Mouse (Mus musculus) liver, embryonic 12.5 days (tissue): ENCODE data around the gene Sh3rf1. TPM values are rescaled to one million over a fixed set of nuclear protein-coding genes. Genes with fewer than 3 reads are reported as not detected.

Experiments used
- ATAC-seq: fragments of 200-750 bp; cut with Nextera tagmentation; 2 replicates; pipeline ENCODE4 v1.8.0; 2017; ENCODE audit warnings: moderate number of reproducible peaks, mild to moderate bottlenecking, moderate library complexity
- H3K27ac ChIP-seq: fragments of 300-500 bp; sonication (generic); 2 replicates; pipeline ENCODE4 v1.5.1; 2016; ENCODE audit warnings: mild to moderate bottlenecking
- H3K27me3 ChIP-seq: fragments of 300-500 bp; sonication (generic); replicated peaks from 2 replicates; pipeline ENCODE4 v1.6.1; 2016; ENCODE audit warnings: mild to moderate bottlenecking, moderate library complexity
- H3K36me3 ChIP-seq: fragments of 300-500 bp; sonication (generic); 2 replicates; pipeline ENCODE4 v1.6.1; 2016; ENCODE audit warnings: mild to moderate bottlenecking, moderate library complexity
- H3K4me1 ChIP-seq: fragments of 300-500 bp; sonication (generic); 2 replicates; pipeline ENCODE4 v1.6.1; 2016
- H3K4me2 ChIP-seq: fragments of 300-500 bp; sonication (generic); 2 replicates; pipeline ENCODE4 v1.6.1; 2016; ENCODE audit warnings: mild to moderate bottlenecking, moderate library complexity
- H3K4me3 ChIP-seq: fragments of 300-500 bp; sonication (generic); 2 replicates; pipeline ENCODE4 v1.5.1; 2016; ENCODE audit warnings: mild to moderate bottlenecking, moderate library complexity
- H3K9ac ChIP-seq: fragments of 300-500 bp; sonication (generic); 2 replicates; pipeline ENCODE4 v1.6.1; 2016; ENCODE audit warnings: mild to moderate bottlenecking, moderate library complexity
- H3K9me3 ChIP-seq: fragments of 300-500 bp; sonication (generic); replicated peaks from 2 replicates; pipeline ENCODE4 v1.6.1; 2016; ENCODE audit warnings: mild to moderate bottlenecking, moderate library complexity
- WGBS: fragments of 180-500 bp; shearing (Covaris S2); methylation state at CpG from one replicate; pipeline ENCODE4 v1.1.7; 2016; ENCODE audit not compliant: insufficient replicate concordance; 5-methylcytosine and 5-hydroxymethylcytosine counted together
- polyA plus RNA-seq: library from polyadenylated mRNA; unstranded; fragments of >200 nt; fragmentation: Nextera tagmentation; extraction: Ambion mirVana; gene quantifications from 2 replicates; pipeline ENCODE4 v1.2.1, GENCODE M21; 2016

The Sh3rf1 gene
- polyA plus RNA-seq, 1 experiment from 2014 or later, result 2.8 TPM

DNA sequence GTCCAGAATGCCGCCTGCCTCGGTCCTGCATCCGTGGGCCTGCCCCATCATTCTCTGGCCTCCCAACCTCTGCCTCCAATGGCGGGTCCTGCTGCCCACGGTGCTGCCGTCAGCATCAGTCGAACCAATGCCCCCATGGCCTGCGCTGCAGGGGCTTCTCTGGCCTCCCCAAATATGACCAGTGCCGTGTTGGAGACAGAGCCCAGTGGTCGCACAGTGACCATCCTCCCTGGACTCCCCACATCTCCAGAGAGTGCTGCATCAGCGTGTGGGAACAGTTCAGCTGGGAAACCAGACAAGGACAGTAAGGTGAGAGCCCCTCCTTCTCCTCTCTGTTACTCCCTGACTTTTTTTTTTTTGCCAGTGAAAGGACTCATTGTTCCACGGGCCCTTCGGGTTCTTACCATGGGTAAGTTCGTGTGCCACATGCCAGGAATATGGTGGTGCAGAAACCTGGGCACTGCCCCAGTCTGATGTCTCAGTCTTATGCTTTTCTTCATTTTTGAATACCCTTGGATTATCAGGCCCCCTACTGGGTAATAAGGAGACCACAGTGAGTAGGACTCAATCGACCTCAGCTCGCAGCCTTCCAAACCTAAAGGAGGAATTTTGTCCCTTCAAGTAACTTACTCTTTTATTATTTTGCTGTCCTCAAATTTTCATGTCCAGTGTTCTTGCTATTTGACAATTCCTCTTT is 150.5 kb downstream of the Sh3rf1 start:
- peaks cover 7% of the 10 kb centered on the region; the same call in 1 of the 2 replicates for H3K36me3 ChIP-seq
- H3K4me3 ChIP-seq, result no peak overlapping the region
- no peaks in the 10 kb centered on the region for H3K9me3 ChIP-seq
- 78% methylated on average over 16 of the region's 16 CpGs for WGBS
- H3K9ac ChIP-seq, result no peak overlapping the region
- H3K27ac ChIP-seq, result no peak overlapping the region
- H3K27me3 ChIP-seq, result no peaks in the 10 kb centered on the region
- H3K4me1 ChIP-seq, result peaks cover 8% of the 10 kb centered on the region; the same call in 1 of the 2 replicates
- no peak overlapping the region for H3K4me2 ChIP-seq
- ATAC-seq, result no peak

DNA sequence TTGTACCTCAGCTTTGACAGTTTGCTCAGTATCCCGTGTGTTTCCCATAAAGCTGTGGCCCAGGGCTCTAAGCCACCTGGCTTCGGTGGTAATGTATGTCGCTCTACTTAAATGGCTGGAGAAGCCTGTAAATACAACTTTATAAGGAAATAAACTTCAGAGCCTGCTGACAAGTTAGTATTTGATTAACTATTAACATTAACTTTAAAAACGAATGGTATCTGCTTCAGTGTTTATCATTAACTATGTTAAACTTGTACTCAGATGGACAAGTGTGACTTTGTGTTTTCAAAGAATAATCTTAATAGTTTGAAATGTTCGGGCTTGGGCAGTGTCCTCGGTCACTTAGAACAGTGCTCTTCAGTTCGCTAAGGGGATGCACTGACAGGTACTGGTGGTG is 151.5 kb downstream of the Sh3rf1 start:
- H3K27me3 ChIP-seq, result no peaks in the 10 kb centered on the region
- no peak overlapping the region for H3K4me3 ChIP-seq
- peaks cover 13% of the 10 kb centered on the region; the same call in 1 of the 2 replicates for H3K4me1 ChIP-seq
- H3K4me2 ChIP-seq, result no peak overlapping the region
- H3K27ac ChIP-seq, result no peak overlapping the region
- no peak for ATAC-seq
- no peak overlapping the region for H3K9ac ChIP-seq
- WGBS, result 75% methylated on average over 7 of the region's 7 CpGs
- peaks cover 7% of the 10 kb centered on the region; the same call in 1 of the 2 replicates for H3K36me3 ChIP-seq
- H3K9me3 ChIP-seq, result no peaks in the 10 kb centered on the region

DNA sequence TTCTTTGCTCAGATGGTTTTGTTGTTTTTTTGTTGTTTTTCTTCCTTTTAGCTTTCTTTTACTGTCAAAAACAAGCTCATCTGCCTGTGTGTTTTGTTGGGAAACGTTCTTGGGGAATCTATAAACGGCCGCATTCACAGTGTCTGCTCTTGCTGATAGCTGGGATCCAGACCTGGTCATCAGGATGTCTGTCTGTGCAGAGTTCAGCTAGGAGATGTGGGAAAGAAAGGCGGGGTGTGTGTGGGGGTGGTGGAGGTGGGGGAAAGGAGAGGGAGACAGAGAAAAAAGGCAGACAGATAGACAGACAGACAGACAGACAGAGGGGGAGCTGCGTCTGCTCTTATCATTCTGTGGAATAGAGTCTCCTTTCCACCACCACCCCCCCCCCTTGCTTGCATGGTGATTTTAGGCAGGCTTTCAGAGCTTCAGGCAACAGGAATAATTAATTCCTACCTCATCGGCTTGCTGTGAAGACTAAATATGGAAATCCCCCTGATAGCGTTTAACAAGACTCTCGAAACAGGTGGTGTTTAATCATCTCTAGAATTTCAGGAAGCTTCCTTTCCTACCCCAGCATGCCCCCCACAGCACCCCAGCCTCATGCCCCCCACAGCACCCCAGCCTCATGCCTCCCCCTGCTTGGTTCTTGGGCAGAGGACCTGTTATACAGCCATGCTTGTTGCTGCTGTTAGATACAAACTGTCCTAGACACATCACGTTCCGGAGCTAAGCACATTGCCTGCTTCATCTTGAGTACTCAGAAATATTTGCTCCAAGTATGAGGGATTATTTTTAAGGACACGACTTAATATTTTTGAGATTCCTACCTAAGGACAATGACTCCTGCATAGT is 155.4 kb downstream of the Sh3rf1 start:
- ATAC-seq, result no peak
- H3K27me3 ChIP-seq, result no peaks in the 10 kb centered on the region
- H3K9ac ChIP-seq, result no peak overlapping the region
- no peak overlapping the region for H3K4me2 ChIP-seq
- H3K9me3 ChIP-seq, result no peaks in the 10 kb centered on the region
- H3K4me3 ChIP-seq, result no peak overlapping the region
- no peak overlapping the region for H3K27ac ChIP-seq
- WGBS, result 51% methylated on average over 11 of the region's 11 CpGs
- H3K36me3 ChIP-seq, result 0 out of 2 replicates have a peak, but pooled peaks cover 2% of the 10 kb centered on the region
- peaks cover 13% of the 10 kb centered on the region; the same call in 1 of the 2 replicates for H3K4me1 ChIP-seq

DNA sequence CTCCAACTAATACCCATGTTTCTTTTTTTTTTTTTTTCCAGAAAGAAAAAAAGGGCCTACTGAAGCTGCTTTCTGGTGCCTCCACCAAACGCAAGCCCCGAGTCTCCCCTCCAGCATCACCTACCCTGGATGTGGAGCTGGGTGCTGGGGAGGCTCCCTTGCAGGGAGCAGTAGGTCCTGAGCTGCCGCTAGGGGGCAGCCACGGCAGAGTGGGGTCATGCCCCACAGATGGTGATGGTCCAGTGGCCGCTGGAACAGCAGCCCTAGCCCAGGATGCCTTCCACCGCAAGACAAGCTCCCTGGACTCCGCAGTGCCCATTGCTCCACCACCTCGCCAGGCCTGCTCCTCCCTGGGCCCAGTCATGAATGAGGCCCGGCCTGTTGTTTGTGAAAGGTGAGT is 160.9 kb downstream of the Sh3rf1 start:
- Histone ChIP-seq H3K4me2 (no peak overlapping the region), H3K9ac (no peak overlapping the region), H3K27ac (no peak overlapping the region), H3K4me3 (no peak overlapping the region), H3K27me3 (no peaks in the 10 kb centered on the region), H3K4me1 (peaks cover 5% of the 10 kb centered on the region; the same call in 1 of the 2 replicates), H3K36me3 (0 out of 2 replicates have a peak, but pooled peaks cover 6% of the 10 kb centered on the region), H3K9me3 (no peaks in the 10 kb centered on the region)
- 69% methylated on average over 9 of the region's 9 CpGs for WGBS
- ATAC-seq, result no peak

DNA sequence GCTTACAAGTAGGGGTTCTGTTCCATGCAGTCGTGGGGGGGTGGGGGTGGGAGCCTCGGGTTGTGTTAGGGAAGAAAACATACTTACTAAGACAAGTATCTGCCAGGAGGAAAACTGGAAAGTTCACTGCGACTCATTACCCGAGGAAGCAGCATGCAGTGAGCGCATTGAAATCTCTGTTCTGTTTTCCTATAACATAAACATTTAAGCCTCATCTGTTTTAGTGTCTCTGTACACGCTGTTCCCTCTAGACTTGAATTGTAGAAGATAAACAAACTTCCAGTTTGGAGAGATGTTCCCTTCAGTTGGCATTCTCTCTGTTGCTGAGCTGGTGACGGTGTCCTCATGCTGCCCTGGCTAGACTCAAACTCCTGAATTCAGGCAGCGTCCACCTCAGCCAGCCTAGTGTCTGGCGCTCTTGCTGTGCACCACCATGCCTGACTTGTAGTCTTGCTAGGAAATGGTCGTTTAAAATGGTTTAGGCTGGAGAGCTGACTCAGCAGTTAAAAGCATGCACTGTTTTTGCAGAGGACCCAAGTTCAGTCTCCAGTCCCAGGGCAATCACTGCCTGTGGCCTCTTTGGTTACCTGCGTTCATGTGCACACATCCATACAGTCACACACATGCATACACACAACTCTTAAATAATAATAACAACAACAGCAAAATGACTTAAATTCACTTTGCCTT is 162.0 kb downstream of the Sh3rf1 start:
- no peak overlapping the region for H3K4me3 ChIP-seq
- no peak for ATAC-seq
- peaks cover 3% of the 10 kb centered on the region; the same call in 1 of the 2 replicates for H3K4me1 ChIP-seq
- no peak overlapping the region for H3K9ac ChIP-seq
- 74% methylated on average over 11 of the region's 11 CpGs for WGBS
- H3K4me2 ChIP-seq, result no peak overlapping the region
- H3K9me3 ChIP-seq, result no peaks in the 10 kb centered on the region
- no peaks in the 10 kb centered on the region for H3K27me3 ChIP-seq
- no peak overlapping the region for H3K27ac ChIP-seq
- 0 out of 2 replicates have a peak, but pooled peaks cover 6% of the 10 kb centered on the region for H3K36me3 ChIP-seq

DNA sequence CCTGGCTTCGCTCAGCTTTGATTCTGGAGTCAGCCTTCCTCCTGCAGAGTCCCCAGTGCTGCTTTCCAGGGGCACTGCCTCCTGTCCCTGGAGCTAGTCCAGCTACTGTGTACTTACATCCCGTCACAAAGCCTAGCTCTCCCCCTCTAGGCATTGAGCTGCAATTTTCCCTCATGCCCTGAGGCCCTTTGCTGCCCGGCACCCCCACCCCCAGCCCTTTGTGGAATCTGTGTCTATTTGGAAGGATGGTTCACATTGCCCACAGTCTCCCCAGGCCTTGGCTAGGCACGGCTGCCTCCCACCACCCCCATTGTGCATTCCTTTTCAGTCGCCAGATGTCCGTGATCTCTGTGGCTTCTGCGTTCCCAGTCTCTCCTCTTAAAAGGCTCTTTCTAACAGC is 163.0 kb downstream of the Sh3rf1 start:
- peaks cover 5% of the 10 kb centered on the region for H3K4me1 ChIP-seq
- H3K9me3 ChIP-seq, result no peaks in the 10 kb centered on the region
- H3K36me3 ChIP-seq, result 0 out of 2 replicates have a peak, but pooled peaks cover 4% of the 10 kb centered on the region
- no peak overlapping the region for H3K4me2 ChIP-seq
- no peak for ATAC-seq
- H3K9ac ChIP-seq, result no peak overlapping the region
- no peak overlapping the region for H3K27ac ChIP-seq
- no peaks in the 10 kb centered on the region for H3K27me3 ChIP-seq
- WGBS, result 69% methylated on average over 7 of the region's 7 CpGs
- no peak overlapping the region for H3K4me3 ChIP-seq

DNA sequence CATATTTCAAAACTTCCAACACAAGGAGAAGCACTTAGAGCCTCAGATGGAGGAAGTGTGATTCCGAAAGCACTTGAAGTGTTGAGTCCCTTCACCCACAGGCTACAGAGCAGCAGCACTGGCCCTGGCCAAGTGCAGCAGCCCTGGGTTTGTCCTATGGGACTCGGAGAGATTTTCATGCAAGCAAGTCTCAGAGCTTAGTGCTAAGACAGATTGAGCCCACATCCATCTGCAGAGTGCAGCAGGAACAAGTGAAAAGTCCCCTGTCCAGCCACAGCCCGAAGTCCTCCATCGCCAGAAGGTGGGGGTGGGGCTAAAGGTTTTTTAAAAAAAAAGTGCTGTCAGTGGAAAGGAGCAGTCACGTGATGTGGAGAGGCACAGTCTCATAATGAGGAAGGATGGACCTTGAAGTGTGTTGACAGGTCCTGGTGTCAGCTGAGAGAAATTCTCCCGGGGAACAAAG is 163.9 kb downstream of the Sh3rf1 start:
- H3K4me1 ChIP-seq, result peaks cover 14% of the 10 kb centered on the region
- no peak overlapping the region for H3K4me3 ChIP-seq
- H3K27ac ChIP-seq, result no peak overlapping the region
- H3K4me2 ChIP-seq, result no peak overlapping the region
- ATAC-seq, result no peak
- no peaks in the 10 kb centered on the region for H3K9me3 ChIP-seq
- 50% methylated on average over 6 of the region's 6 CpGs for WGBS
- no peak overlapping the region for H3K9ac ChIP-seq
- no peaks in the 10 kb centered on the region for H3K27me3 ChIP-seq
- H3K36me3 ChIP-seq, result 0 out of 2 replicates have a peak, but pooled peaks cover 4% of the 10 kb centered on the region

DNA sequence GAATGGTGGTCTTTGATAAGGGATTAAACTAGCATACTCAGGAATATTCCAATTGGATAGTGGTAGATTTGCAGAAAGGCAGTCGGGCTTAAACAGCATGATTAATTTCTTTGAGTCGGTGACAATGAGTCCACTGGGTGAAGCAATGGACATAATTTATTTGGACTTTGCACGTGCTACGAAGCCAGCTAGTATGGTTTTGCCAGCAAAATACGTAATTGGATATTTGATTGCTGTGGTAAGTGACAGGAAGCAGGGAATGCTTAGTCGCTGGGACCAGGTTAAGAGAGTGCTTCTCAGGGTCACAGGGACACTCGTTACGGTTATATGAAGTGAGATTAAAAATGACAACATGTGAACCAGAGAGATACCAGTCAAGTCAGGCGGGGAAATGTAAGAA is 164.7 kb downstream of the Sh3rf1 start:
- Histone ChIP-seq H3K27me3 (no peaks in the 10 kb centered on the region), H3K9ac (no peak overlapping the region), H3K9me3 (no peaks in the 10 kb centered on the region), H3K4me2 (no peak overlapping the region), H3K36me3 (0 out of 2 replicates have a peak, but pooled peaks cover 4% of the 10 kb centered on the region), H3K4me3 (no peak overlapping the region), H3K27ac (no peak overlapping the region), H3K4me1 (peaks cover 21% of the 10 kb centered on the region)
- WGBS, result 67% methylated on average over 9 of the region's 9 CpGs
- no peak for ATAC-seq

DNA sequence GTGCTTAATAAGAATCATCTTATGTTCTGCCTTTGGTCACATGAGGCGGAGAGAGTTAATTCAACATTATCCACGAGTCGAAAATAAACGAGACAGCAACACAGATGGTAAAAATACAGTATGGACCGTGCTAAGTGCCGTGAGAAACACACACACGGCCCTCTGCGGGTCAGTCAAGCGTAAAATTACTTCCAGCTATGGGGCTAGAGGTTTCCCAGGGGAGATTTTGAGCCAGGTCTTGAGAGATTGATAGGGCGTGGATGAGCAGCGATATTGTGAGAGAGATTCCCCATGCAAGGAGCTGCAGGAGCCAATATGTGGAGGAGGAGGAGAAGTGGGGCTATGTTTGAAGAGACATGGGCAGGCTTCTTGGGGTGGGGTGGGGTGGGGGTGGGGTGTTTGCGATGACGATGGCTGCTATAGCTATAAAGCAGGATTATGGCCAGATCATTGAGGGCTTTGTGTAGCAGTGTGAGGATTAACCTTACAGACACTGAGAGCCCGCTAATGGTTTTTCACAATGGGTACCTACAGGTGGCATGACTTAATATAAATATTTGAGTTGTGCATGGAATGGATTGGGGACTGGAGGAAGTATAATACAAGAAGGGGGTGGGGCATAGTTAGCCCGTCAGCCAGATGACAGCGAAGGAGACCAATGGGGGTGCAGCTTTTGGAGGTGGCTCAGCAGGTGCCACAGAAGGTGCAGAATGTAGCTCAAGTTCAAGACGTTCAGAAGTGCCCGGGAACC is 166.8 kb downstream of the Sh3rf1 start:
- Histone ChIP-seq H3K4me1 (peaks cover 21% of the 10 kb centered on the region), H3K36me3 (0 out of 2 replicates have a peak, but pooled peaks cover 4% of the 10 kb centered on the region), H3K9ac (no peak overlapping the region), H3K27ac (no peak overlapping the region), H3K9me3 (no peaks in the 10 kb centered on the region), H3K4me3 (no peak overlapping the region), H3K27me3 (no peaks in the 10 kb centered on the region), H3K4me2 (no peak overlapping the region)
- WGBS, result 86% methylated on average over 18 of the region's 18 CpGs
- no peak for ATAC-seq

DNA sequence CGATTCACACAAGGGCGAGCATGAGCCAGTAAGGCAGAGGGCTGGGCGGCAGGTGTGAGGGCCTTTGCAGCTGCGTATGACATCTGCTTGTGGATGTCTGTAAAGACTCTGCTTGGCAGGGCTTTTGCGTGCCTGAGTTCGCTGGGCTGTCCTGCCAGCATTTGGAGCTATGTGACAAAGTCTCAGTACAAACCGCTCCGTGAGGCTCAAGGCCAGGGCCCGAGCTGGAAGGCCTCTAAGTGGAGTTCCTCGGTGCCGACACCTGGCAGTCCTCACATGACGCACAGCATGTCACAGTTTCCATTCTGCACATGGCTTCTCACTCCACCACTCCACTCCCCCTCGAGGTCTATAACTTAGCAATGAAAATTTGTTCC is 167.4 kb downstream of the Sh3rf1 start:
- Histone ChIP-seq H3K4me2 (no peak overlapping the region), H3K9ac (no peak overlapping the region), H3K4me1 (peaks cover 18% of the 10 kb centered on the region), H3K4me3 (no peak overlapping the region), H3K27me3 (no peaks in the 10 kb centered on the region), H3K36me3 (0 out of 2 replicates have a peak, but pooled peaks cover 4% of the 10 kb centered on the region), H3K27ac (no peak overlapping the region), H3K9me3 (no peaks in the 10 kb centered on the region)
- WGBS, result 88% methylated on average over 13 of the region's 13 CpGs
- ATAC-seq, result no peak

DNA sequence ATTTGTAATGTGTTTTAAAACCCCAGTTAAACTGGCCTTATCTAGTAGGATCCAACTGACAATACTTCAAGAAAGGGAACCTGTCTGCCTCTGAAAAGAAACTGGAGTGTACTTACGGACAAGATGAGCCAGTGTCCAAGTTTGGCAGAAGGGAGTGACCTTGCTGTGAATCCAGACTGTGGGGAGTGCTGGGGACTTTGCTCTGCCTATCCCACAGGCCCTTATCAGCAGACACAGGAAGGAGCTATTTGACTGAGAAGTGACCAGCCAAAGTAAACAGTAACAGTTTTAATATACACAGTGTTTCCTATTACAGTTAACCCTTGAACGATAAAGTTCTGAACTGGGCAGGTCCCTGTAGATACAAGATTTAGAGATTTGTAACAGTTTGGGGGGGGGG is 173.5 kb downstream of the Sh3rf1 start:
- H3K4me3 ChIP-seq, result no peak overlapping the region
- no peak overlapping the region for H3K9ac ChIP-seq
- peak overlapping the region; percentile 29; the same call in 1 of the 2 replicates for H3K27ac ChIP-seq
- ATAC-seq, result peak; percentile 77
- H3K4me1 ChIP-seq, result peaks cover 22% of the 10 kb centered on the region
- no peaks in the 10 kb centered on the region for H3K27me3 ChIP-seq
- WGBS, result 13% methylated on average over 2 of the region's 2 CpGs
- H3K36me3 ChIP-seq, result 0 out of 2 replicates have a peak, but pooled peaks cover 4% of the 10 kb centered on the region
- H3K4me2 ChIP-seq, result 0 out of 2 replicates have a peak overlapping the region, but pooled peaks have one; percentile 6
- no peaks in the 10 kb centered on the region for H3K9me3 ChIP-seq
